Mouse (Mus musculus): ENCODE measurements around the gene Dennd4a.
"Not testable (repeated sequence)": the region's sequence is repeated elsewhere in the genome, so short reads cannot be mapped to it uniquely, and the experiment has no call there.

The Dennd4a gene

DNA sequence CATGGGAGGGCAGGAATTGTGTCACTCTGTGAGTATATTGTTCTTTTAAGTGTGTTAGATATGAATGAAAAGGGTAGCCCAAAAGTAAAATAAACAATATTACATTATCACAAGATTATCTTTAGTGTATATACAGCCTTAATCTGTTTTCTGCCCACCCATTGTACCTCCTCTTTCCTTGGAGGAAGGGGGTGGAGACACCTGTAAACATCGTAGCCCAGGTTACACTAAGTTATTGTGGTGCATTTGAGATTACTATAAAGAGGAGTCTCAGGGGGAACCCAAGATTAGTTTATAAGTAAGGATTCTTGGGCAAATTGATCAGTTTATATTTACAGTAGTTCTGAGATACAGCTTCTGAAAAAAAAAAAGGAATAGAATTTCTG, 1.3 kb downstream of the Dennd4a start:
- no peak for DNase-seq

DNA sequence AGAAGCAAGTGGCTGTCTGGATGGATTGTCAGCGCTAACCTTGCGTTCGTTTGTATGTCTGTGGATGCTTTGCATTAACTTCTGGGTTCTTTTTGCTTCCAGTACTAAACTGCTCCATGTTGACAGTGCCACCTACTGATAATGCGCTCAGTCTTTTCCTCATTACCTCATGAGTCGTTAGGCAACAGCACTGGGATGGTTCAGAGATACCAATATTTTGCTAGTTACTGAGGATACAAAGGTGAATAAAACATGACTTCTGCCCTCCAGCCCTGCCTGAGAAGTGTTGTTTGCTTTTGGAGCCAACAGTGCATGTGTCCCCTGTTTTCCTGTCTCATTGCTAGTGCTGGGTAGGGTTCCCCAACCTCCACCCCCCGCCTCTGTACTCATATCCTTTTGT, 3.1 kb downstream of the Dennd4a start:
- no peak for DNase-seq

DNA sequence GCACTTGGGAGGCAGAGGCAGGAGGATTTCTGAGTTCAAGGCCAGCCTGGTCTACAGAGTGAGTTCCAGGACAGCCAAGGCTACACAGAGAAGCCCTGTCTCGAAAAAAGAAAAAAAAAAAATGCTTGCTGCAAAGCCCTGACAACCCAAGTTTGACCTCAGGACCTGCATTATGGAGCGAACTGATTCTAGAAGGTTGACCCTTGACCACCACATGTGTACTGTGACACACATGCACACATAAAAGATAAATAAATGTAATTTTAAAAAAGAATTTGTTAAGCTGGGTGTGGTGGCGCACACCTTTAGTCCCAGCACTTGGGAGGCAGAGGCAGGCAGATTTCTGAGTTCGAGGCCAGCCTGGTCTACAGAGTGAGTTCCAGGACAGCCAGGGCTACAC, 8.5 kb downstream of the Dennd4a start:
- not testable (repeated sequence) for DNase-seq

DNA sequence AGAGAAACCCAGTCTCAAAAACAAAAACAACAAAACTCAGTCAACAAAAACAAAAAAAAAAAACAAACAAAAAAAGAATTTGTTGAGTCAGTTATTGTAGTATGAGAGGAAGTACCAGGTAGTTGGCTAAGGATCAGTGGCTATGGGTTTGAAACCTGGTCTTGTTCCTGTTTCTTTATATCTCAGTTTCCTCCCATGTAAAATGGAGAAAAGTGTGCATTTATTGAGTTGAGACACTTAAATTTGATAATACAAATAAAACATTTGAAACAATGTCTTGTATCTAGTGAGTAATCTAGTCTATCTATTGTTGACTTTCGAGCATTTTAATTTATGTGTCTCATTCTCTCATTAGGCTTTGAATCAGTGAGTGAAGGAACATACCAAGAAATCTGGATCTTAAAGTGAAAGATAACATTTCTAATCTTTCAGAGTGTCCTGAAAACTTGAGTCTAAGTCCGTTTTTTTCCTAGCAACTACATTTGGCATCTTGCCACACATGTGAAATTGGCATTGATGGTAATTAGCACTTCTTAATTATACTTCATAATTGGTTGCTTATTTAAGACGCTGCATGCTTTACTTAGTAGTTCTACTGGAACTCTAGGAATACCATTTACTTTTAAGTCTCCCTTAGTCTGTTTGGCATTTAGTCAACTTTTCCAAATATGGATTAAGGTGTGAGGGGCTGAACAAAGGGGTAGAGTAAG, 9.1 kb downstream of the Dennd4a start:
- no peak for DNase-seq

DNA sequence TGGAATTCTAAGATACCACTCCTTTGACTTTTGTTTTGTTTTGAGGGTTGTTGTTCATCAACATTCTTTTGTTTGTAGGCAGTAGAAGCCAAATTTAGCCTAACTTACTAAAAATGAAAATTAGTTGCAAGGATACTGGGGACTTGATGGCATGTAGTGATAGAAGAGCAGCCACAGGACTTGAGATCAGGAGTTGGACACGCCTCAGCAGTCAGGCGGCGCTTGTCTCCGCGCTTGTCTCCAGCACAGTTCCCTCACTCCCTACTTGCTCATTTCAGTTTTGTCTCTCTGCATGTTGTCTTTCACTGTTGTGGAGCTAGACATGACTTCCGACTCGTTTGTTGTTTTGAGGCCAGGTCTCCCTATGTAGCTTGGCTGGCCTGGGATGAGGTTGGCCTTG, 11.1 kb downstream of the Dennd4a start:
- DNase-seq: no peak

DNA sequence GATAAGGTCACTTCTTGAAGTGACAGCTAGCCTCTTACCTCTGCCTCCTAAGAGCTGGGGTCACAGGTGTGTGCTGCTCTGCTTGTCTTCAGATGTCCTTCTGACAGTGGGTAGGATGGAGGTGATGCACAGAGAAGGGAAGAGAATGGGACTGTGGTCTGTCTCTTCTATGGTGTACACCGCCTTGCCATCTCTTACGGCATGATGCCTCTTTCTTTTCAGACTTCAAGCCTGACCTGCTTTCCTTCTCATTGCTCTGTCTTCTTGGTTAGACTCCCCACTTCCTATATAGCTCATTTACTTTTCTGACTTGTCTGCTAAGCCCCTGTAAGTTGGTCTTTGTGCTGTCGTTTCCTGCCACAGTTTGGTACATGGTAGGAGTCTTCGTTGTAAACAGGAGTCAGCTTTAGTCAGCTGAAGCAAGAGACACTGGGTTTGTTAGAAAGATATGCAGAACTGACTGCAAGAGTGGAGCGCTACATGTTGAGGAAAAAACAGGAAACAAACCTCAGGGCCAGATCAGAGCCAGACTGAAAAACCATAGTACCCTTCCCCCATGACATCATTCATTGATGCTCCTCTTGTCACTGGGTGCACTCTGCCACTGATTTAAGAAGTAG, 13.4 kb downstream of the Dennd4a start:
- no peak for DNase-seq

DNA sequence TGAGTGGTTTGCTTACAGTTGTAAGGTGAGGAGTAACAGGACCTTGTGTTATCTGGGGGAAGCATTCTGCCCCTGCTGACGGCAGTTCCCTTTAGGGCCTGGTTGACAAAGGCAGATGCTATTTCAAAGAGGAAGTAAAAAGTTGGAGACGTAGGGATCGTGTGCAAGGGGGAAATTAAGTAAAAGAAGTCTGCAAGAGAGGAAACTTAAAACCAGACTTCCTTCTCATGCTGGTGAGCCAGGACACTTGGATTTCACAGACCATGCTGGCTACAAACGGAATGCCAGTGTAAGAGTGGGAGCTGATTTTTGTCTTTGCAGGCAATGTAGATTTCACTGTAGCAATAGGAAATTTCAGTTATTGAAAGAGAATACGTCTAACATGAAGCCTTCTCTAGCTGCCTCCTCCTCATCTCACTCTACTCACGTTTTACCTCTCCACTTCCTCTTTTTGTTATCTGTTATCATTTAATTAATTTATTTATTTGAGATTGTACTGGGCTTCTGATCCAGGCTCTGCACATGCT, 19.0 kb downstream of the Dennd4a start:
- DNase-seq: no peak

DNA sequence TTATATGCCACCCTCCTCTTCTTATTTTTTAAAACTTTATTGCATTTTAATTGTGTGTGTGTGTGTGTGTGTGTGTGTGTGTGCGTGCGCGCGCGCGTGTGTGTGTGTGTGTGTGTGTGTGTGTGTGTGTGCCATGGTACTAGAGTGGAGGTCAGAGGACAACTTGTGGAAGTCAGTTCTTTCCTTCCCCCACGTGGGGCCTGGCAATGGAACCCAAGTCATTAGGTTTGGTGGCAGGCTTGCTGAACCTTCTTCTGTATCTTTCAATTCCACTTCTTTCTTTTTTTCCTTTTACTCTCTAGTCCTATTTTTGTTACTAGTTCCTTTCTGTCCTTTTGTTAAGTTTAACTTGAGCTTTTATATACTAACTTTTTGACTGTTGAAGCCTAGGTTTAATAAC, 19.5 kb downstream of the Dennd4a start:
- DNase-seq: no peak

DNA sequence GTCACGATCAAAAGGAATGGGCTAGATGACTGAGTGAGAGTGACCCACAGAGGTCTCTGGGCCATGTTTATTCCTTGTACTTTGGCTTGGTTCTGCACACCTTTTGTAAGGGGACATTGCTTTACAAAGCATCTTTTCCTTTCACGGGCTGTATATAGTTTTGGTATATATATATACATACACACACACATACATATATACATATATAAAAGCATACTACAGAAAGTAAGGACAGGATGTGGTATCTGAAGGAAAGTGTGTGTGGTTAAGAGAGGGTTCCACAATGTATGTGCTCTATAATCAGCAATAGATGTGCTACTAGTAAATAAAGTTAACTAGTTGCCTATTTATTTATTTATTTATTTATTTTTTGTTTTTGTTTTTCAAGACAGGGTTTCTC, 20.6 kb downstream of the Dennd4a start:
- no peak for DNase-seq

DNA sequence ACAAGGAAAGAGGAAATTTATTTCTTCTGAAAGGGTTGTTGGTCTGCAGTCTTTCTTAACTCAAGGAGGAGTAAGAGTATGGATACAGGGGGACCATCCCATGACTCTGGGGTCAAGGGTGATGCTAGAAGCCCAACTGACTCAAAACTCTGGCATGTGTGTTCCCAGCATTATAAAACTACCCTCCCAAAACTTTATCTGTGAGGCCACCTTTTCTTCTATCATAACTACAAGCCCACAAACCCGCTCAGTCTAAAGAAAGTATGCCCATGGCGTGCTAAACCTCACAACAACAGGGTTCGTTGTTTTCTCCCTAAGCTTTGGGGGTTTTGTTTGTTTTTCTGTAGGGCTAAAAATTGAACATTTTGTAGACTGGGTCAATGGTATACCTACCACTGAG, 23.3 kb downstream of the Dennd4a start:
- DNase-seq: no peak

DNA sequence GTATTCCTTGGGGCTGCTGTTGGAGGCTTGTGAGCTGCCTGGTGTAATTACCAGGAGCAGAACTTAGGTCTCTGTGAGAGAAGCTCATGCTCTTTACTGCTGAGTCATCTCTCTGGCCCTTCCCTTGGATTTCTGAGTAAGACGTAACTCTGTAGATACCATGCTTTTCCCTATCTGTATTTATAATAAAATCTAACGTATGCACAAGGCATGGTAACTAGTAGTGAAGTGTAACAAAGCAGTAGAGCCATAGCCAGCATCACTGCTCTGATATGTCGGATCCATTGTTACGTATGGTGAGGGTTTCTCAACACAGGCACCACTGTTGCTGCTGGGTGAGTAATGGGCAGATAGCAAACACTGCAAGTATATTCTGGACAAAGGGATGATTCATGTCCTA, 34.2 kb downstream of the Dennd4a start:
- no peak for DNase-seq

DNA sequence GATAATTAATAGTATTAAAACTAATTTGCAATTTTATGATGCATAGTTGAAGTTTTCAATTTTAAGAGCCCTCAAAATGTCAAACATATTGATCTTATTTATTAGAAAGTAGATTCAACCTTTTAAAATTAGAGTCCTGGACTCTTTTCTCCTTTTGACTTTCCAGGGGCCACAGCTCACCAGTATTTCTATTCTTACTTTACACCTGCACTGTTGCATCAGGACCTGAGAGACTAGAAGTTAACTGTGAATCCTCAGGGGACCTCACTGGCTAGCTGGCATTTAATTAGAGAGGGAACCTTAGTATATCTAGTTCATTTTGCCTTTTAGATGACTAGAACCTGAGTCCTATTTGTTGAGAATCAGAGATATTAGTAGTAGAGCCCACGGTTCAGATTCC, 38.4 kb downstream of the Dennd4a start:
- no peak for DNase-seq

DNA sequence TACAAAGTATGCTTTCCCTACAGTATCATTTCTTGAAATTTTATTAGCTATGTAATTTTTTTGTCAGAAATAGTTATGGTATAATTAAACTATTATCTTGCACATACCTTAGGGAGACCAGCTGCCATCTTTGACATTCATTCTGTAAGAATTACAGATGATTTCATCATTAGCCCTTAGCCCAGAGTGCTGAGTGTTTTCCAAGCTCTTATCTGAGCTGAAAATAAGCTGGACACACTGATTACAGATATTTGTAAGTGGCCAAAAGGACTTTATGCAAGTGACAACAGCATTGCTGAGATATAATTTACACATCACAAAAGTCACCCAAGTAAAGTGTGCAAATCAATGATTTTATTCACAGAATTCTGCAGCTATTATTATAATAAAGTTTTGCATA, 48.9 kb downstream of the Dennd4a start:
- DNase-seq: no peak

DNA sequence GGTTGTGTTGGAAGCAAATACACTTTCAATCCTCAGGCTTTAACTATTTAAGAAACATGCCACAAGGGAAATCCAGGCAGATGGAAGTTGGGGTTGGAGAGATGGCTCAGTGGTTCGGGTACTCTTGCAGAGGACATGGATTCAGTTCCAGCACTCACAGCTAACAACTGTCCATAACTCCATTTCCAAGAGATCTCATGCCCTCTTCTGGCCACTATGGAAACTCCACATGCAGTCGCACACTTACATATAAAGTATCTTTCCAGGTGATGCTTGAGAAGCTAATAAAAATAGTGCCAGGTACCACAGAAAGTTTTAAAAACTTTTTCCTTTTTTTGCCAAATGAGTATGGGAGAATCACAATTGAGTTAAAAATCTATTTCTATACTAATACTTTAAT, 51.5 kb downstream of the Dennd4a start:
- no peak for DNase-seq

DNA sequence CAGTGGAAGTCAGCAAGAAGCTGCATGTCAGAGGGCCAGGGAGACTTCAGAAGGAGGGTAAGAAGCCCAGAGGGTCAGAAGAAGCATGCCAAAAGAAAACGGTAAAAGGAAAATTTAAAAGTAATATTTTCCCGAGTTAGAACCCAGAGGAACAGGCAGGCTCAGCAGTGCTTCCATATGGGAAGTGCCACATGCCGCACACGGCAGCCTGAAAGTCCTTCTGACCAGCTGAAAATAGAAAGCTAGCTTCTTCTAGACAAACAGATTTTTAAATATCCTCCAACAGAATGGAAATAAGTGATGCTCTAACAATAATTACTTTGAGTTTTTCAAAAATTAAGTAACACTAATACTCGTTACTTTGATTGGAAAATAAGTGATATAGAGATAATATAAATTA, 74.9 kb downstream of the Dennd4a start:
- no peak for DNase-seq

DNA sequence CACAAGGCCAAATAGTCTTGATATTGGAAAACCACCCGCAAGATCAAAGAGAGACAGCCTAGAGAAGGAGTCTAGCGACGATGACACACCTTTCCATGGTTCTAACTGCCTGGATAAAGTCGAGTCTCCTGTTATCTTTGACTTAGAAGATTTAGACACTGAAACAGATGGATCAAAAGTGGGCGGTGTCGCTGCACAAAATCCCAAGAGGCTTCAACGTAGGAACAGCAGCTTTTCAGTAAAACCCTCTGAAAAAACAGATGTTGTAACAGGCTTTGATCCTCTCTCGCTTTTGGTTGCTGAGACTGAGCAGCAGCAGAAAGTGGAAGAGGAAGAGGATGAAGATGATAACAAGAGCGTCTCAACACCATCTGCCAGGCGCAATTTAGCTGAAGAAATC, 85.5 kb downstream of the Dennd4a start:
- DNase-seq: no peak

DNA sequence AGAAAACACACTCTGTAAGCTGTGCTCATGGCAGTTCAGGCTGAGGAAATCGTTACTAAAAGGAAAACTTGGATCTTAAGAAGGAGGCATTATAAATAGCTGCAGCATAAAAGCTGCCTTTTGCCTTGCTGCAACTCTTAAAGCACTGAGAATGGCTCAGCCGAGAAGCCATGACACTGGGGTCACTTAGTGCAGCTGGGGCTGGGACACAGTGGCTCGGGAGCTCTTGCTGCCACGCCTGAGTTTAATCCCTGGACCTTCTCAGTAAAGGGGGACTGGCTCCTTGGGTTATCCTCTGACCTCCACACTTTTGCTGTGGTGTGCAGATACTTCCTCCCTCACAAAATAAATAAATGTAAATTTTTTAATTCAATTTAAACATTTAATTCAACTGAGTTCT, 91.7 kb downstream of the Dennd4a start:
- no peak for DNase-seq

DNA sequence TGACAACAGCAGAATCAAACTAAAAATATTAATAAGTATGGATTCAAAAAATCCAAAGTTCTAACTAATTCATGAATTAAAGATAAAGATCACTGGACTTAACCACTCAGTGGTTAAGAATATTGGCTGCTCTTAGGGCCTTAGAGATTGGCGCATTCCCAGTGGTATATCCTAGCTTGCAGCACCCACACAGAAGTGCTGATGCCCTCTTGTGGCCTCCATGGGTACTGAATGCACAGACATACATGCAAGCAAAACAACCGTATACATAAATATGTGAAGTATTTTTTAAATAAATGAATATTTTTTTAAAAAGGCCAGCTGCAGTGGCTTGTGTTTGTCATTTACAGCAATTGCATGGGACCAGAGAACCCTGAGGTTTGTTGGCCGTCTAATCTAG, 92.2 kb downstream of the Dennd4a start:
- peak; percentile 90 for DNase-seq

DNA sequence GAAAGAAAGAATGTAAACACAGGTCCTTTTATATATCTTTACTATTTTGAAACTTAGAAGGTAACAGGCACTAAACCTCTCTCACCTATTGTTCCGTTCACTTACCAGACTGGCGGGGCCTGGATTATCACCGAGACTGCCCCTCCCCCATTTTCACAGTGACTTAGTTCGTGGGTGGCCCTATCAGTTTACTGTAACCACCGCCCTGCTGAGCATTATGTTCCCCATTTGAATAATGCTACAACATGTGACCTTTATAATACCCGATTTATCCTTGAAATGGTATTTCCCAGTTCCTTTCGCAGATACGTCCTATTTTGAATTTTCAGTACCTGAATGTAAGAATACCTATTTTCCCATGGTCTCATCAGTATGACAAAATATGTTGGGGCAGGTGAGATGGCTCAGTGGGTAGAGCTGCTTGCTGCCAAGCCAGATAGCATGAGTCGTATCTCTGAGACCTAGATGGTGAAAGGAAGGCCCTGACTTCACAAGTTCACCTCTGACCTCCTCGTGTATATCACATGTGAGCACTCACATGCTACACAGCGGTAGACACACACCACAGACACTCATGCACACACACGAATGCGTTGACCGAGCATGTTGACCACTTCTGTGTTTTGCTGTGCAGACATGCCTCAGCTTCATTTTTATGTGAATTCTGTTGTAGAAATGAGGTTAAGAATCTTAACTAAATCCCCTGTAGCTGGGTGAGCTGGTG, 93.9 kb downstream of the Dennd4a start:
- no peak for DNase-seq

DNA sequence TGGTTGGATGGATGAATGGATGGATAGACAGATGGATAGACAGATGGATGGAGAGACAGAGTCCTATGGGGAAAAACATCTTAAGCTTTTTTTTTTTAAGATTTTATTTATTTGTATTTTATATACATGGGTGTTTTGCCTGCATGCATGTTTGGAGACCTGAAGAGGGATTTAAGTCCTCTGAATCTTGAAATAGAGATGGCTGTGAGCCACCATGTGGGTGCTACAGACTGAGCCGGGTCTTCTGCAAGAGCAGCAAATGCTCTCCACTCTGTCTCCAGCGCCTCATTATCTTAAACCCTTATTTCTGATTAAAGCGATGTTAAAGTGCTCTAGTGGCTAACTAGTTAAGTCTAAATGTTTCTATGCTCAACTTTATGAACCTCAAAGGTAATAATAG, 96.3 kb downstream of the Dennd4a start:
- DNase-seq: no peak

DNA sequence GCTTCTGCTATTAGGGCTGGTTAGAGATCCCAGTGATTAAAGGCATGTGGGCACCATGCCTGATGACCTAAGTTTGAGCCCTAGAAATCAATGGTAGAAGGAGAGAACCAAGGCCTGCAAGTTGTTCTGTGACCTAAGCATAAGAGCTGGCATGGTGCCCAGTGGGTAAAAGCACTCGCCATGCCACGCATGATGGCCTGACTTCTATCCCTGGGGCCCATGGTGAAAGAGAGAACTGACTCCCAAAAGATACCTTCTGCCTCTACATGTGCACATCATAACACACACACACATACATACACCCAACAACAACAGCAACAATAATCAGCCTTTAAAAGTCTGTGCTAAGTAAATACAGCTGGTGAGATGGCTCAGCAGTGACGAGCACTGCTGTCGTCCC, 102.3 kb downstream of the Dennd4a start:
- DNase-seq: no peak

DNA sequence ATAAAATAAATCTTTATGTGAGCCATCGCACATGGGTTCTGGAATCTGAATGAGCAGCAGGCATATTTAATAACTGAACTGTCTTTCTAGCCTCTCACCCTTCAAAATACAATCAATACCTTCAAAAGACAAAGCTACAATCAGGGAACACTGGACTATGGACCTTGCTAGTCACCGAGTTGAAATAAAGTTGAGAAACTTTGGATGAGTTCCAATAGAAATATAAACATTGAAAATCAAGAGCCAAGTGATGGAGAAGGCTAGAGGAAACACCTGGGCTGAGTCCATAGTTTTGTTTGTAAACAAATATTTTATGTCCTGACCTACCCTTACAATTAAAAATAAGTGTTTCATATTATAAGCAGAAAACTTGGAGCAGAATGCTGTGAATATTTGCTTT, 102.8 kb downstream of the Dennd4a start:
- DNase-seq: no peak

DNA sequence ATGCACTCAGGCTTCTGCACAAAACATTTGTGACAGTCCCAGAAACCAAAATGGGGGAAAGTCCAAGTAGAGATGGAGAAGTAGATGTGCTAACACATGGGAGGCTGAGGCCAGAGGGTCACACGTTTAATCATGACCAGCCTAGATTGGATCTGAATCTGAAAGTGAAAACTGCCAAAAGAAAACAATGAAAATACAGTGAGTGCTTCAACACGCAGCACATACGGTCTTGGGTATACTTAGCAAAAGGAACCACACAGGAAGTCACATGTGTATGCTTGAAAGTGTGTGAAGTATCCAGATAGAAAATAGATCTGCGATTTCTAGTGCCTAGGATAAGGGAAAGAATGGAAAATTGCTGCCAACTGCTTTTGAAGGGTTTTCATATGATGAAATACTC, 103.5 kb downstream of the Dennd4a start:
- DNase-seq: no peak

DNA sequence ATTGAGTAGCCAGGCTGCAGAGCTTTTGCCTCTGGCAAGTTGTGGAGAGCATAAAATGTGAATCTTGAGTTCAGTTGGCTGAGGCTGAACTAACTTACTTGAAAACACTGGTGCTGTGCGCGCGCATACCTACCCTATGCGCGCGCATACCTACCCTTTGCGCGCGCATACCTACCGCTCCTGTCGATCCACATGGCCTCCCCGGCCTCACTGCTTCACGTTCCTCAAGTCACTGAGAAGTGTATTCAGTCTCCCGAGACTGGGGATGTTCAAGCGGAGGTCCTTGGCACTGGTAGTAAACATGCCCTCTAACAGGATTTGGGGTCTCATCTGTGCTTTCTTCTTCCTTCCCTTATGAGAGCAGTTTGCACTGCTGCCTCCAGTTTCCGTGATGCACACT, 107.4 kb downstream of the Dennd4a start:
- peak; percentile 56 for DNase-seq
